Mouse (Mus musculus): Measurements from ENCODE around the gene Nrtn.
A peak's percentile ranks its signal among the peaks of the same experiment; 100 is the strongest.

Gene Nrtn

GRCm38 (mm10) chr17:56722441-56722840 lies 34.9 kb downstream of the Nrtn start:
- no peak for DNase-seq (ENCODE audit: low spot score)

- DNase-seq (ENCODE audit: low spot score): peak; percentile 90
Measured at GRCm38 (mm10) chr17:56717363-56718058, 39.8 kb downstream of the Nrtn start, which contains the start of the genes Ndufa11 and Vmac. Gene Ndufa11, plus strand, starts transcription at chr17:56717767. Gene Vmac, minus strand, starts transcription at chr17:56718022.

GRCm38 (mm10) chr17:56716655-56717362 lies 40.5 kb downstream of the Nrtn start:
- peak; percentile 88 for DNase-seq (ENCODE audit: low spot score)

GRCm38 (mm10) chr17:56715914-56716654 lies 41.2 kb downstream of the Nrtn start:
- no peak for DNase-seq (ENCODE audit: low spot score)

- no peak for DNase-seq (ENCODE audit: low spot score)
Measured at GRCm38 (mm10) chr17:56715360-56715759, 42.0 kb downstream of the Nrtn start.

GRCm38 (mm10) chr17:56709708-56710107 lies 47.6 kb downstream of the Nrtn start:
- no peak for DNase-seq (ENCODE audit: low spot score)

- DNase-seq (ENCODE audit: low spot score): no peak
Measured at GRCm38 (mm10) chr17:56708692-56709091, 48.6 kb downstream of the Nrtn start.

- DNase-seq (ENCODE audit: low spot score): no peak
Measured at GRCm38 (mm10) chr17:56706515-56706914, 50.8 kb downstream of the Nrtn start.

GRCm38 (mm10) chr17:56703038-56703437 lies 54.3 kb downstream of the Nrtn start:
- DNase-seq (ENCODE audit: low spot score): no peak

All from ovary, postnatal 10 days (tissue).